Mouse (Mus musculus) natural killer cell, adult 2 months (primary cell): ENCODE results near the gene Sh3d19.
A peak's percentile ranks its signal among the peaks of the same experiment; 100 is the strongest.

Source experiments
- DNase-seq, 2 experiments: peaks; one replicate each; pipeline ENCODE4 v3.0.0; 2022; ENCODE audit warnings: low spot score in 2 of 2

Gene Sh3d19

DNA sequence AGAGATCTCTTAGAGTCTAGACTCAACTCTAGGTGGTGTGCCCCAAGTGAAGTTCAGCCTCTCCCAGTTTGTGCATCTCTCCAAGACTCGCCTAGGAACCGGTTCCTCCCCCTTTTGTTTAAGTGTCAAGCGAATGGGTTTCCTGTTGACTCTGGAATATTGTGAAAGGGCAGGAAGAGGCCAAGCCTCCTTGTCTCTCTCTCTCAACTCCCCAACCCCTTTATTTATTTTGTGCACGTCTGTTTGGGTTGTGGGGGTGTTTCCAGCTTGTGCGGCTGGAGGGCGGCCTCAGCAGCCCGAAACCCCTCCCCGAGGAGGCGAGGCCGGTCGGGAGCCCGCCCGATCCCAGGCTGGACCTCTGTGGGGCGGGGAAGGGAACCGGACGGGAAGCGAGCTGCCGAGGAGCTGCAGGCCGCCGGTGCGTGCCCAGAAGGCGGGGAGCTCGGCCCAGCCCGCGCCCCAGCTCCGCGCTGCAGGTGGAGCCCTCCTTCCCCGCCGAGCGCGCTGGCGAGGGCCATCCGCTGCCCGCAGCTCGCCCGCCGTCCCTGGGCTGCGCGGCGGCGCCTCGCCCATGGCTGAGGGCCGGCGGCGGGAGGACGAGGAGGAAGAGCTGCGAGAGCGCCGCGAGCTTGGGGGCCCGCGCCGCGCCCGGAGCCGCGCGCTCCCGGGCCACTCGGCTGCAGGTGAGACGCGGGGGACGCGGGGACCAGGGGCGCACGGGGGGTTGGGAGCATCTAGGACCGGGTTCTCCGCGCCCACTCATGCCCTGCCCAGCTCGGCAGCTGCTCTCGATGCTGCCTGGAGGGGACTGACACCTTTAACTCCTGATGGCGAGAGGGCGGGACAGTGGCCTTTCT is at the start of gene Sh3d19:
Gene Sh3d19, plus strand, starts transcription at position 368 of the 857 bp plus-strand sequence.
- no peak for DNase-seq

DNA sequence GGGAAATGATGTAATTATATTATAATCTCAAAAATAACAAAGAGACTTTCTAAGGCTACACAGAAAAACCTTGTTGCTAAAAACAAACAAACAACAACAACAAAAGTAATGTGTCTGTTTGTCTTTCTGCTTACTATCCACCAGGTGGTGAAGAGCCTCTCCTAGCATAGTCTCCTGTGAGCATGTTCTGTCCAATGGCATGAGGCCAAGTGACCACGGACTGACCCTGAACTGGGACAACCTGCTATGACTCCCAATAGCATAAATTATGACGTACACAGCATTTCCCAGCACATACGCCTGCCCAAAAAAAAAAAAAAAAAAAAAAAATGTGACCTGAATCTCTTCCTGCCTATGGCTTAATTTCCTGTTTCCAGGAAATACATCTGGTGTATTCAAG is 48.6 kb upstream of the Sh3d19 start:
- no peak for DNase-seq

DNA sequence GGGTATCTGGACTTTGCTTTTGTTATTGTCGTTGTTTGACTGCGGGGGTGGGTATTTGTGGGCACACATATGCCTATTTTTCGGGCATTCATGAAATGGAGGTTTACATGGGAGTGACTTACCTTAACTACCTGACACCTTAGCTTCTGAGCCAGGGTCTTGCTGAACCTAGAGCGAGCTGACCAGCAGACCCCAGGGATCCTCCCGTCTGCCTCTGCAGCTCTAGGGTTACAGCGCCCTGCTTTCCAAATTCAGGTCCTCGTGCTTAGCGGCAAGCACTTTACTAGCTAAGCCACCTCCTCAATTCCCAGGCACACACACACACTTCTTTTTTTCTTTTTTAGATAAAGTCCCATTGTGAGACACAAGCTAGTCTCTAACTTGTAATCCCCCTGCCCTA is 47.6 kb upstream of the Sh3d19 start:
- no peak for DNase-seq

DNA sequence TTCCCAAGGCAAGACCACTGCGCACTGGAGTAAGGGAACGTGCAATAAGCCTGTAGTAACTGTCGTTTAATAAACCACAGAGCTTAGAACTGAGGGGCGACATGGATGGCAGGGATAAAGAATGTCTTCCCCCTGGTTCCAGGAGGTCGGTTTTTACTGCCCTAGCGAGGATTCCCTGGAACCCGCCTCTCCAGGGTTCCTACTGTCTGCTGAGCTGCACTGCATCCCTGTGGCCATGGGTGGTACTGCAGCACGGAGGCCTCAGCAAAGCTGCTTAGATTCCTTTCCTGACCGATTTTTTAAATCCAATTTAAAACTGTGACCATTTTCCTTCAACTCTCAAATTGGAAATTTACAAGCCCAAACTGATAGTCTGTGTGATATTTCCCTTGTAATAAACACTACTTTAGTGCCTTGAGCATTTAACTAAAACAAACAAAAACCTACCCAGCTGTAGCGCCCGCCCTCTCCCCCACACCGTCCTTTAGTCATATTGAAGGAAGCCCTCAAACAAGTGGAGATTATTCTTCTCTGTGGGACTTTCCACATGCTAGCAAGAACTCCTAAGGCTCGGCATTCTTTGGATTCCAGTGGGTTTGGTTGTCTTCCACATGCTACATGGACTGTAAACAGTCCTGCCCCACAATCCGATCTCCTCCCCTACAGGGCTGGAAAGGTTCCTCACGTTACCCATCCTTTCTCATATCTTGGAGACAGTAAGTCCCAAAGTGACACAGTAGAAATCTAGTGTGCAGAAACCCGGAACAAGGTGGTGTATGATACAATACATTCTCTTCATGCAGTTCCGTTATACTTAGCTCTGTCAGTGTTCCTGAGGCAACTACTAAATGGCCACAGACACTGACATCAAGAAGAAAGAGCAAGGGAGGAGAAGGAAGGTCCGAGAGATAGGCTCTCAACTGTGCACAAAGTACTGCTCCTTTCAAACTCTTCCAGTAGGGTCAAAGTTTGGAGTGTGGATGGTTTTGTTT is 46.7 kb upstream of the Sh3d19 start:
- peak in 1 of 2 experiments; percentile 24 for DNase-seq

DNA sequence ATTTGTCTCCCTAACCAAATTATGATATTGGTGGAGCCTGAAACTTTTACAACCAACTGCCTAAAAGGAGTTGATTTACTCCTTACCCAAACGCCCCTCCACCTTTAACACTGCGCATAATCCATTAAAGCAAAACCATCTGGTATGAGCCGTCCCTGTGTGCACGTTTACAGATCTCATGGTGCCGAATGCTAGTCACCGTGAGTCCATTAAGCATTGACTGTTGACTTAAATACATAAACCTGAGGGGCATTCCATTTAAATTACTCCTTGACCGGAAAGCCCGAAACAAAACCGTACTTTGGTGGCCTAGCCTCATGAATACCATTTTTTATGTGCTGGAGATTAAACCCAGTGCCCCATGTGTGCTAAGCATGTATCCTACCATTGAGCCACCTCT is 43.6 kb upstream of the Sh3d19 start:
- no peak for DNase-seq

DNA sequence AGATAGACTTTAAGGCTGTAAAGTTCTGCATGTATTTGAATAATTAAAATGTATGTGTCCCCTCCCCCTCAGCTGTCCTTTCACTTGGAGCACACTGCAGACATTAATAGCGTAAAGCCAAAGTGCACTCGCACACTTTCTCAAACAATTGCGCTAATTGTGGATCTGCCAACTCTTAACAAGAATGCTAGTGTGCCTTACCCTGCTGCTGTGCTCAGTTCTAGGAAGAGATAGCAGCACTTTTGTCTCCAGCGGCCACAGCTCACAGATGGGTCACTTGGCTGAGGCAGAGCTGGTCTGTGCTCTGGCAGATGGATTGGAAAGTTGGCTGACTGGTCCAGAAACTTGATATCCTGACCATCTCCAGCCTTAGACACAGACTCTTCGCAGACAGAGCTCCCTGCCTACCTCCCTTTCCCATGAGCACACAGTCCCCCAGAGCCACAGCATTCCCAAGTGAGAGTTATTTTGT is 42.7 kb upstream of the Sh3d19 start:
- DNase-seq = no peak

DNA sequence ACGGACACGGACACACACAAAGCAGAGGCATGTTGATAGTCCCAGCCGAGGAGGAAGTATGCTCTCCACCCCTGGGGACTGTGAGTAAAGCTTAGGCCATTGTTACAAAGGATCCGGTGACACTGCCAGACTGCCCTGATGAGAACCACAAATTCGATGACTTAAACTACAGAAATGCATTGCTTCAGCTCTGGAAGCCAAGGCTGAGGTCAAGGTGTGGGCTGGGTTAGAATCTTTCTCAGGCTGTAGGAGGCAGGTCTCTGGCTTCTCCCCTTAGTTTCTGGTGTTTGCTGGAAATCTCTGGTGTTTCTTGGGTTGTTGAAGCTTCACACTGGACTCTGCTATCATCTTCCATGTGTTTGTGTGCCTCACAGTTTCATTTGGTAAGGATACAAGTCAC is 41.2 kb upstream of the Sh3d19 start:
- DNase-seq = no peak

DNA sequence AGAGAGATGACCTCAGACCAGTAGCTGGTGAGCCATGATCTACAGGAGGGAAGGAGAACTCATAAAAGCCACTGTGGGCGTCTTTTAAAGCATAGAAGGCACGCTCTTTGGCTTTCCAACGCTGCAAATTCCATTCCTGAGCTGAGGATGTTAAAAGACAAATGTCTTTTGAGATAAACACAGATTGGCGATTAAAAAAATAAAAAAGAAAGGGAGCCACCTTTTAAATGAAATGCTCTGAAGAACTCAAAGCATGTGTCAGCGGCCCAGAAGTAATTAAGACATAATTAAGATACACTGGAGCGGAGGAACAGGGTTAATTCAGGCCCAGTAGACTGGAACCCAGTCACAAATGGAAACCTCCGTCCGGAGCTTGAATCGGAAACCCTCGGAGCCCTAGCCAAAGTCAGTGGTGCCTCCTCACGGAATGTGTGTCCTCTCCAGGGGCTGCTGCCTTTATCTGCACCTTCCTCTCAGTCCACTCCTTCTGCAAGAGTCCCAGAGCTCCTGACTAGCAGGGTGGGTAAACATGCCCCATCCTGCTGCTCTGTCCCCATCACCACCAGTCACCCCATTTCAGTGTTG is 40.1 kb upstream of the Sh3d19 start:
- DNase-seq = no peak

DNA sequence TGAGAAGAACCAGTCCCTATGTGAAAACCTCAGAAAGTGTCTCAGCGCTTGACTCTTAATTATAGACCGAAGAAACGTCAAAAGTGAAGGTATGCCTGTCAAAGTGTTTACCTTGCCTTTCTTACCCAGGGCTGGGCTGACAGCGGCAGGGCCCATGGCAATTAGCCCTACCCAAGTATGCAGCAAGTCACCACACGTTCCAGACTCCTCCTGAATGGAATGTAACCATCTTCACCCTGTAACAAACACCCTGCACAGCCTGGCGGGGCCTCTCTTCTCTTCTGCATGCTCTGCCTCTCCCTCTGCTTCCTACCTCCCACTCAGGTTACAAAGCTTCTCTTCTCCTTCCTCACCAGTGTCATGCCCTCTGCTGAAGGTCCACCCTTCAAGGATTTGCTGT is 39.0 kb upstream of the Sh3d19 start:
- no peak for DNase-seq

DNA sequence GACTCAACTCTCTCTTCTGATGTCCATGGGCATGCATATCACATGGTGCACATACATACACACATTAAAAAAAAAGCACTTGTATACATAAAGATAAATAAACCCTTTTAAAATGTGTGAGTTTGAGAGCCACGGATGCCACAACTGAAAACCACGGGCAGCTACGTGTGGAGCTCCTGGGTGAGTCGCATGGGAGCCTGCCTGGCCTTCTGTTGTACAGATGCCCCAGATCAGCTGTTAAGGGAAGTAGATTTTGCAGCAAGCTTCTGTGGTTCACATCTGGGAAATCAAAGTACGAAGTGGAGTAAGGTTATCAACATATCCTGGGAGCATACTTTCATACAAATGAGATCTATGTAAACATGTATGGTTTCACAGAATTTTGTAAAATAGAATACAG is 37.3 kb upstream of the Sh3d19 start:
- no peak for DNase-seq

DNA sequence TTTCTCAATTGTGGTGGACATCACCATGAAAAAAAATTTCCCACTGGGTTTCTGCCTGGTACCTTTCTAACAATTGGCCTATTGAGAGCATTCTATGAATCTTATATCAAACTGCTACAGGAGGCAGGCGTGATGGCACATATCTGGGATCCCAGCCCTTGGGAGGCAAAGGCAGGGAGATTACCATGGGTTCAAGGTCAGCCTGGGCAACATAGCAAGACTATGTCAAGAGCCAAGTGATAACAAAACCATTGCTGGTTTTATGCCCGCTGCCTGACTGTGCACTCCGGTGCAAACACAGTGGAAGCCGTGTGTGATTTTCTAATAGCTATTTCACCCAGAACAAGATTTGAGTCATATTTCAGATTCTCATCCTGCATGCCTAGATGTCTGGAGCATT is 20.0 kb upstream of the Sh3d19 start:
- DNase-seq = no peak

DNA sequence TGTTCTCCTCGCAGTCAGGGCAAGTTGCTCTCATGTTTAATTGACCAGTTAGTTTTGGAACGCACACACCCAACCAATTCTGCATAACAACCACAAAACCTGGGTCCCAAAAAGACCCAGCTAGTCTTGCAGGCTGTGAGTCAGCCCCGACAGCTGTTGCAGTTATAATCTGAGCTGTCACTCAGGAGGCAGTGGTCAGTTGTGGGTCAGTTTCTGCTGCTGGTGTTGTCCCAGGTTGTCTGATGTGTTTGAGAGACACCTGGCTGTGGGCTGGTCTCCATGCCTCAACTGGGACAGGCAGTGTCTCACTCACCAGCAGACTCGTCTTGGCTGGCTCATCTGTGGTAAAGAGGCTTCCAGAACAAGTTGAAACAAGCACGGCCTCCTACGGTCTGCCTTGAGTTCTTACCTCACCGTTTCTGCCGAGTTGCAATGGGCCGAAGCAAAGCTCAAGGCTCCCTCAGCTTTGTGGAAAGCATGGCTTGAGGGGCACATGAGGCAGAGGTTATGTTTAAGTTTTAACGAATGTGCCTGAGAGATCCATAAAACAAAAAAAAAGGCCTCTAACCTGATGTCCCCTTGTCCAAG is 18.1 kb upstream of the Sh3d19 start:
- DNase-seq = no peak

DNA sequence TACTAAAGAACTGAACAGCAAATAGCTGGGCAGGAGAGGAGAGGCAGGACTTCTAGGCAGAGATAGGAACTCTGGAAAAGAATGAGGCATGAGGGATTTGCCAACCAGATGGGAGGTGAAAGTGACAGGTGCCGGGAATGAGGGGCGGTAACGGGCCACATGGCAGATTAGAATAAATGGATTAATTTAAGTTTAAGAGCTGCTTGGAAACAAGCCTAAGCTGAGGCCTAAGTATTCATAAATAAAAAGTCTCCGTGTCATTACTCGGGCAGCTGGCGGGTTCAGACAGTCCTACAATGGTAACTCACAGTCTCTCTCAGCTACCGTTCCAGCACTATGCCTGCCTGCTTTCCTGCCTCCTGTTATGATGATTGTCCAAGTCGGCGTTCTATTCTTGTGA is 15.6 kb upstream of the Sh3d19 start:
- DNase-seq = no peak

DNA sequence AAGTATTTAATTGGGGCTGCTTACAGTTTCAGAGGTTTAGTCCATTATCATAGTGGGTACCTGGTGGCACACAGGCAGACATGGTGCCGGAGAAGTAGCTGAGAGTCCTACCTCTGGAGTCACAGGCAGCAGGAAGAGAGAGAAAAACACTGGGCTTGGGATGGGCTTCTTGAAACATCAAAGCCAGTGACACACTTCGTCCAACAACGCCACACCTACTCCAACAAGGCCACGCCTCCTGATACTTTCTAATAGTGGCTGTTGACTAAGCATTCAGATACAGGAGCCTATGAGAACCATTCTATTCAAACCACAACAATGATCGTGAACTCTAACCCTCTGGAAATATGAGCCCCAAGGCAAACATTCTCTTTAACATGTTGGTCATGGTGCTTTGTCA is 15.2 kb upstream of the Sh3d19 start:
- no peak for DNase-seq

DNA sequence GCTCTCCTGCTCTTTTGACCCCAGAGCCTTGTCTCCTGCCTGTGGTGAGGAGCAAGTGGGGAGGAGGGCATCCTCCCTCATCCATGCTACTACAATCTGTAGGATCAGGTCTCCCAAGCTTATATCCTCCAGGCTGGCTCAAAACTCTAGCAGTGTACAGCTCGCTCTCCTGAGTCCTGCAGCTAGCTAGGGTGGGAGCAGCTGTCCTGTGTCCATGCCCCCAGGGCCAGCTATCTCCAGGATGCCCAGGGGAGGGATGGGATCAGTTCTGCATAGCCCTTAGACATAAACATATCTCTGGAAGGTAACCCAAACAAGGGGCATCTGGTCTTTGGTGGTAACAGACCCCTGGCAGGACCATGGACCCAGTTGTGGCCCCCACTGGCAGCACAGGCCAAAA is 11.2 kb upstream of the Sh3d19 start:
- DNase-seq = no peak

DNA sequence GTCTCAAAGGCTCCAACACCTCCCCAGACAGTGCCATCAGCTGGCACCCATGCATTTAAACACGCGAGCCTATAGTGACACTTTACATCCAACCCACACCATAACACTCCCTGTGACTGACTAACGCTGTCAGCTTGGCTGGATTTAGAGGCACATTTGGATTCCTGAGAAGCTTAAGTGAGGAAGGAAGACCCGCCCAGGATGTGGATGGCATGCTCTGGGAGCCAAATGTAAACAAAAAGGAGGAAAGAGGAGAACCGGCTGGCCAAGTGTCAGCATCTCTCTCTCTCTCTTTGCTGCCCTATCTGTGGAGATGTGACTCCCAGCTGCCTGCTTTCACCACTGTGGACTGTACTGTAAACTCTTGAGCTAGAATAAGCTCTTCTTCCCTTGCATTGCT is 9.8 kb upstream of the Sh3d19 start:
- no peak for DNase-seq

DNA sequence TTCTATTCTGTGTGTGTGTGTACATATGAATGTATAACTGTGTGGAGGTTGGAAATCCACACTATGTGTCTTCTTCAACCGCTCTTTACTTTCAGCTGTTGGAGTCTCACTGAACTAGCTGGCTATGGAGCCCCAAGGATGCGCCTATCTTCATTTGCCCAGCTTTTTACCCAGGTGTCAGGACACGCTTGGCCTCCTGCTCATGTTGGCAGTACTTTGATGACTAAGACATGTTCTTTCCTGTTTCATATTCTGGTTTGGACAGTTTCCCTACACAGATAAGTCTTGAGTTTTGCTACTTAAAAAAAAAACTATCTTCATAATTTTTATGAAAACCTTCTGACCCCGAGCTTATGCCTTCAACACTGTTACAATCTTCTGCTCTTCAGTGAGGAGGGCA is 5.4 kb upstream of the Sh3d19 start:
- no peak for DNase-seq

DNA sequence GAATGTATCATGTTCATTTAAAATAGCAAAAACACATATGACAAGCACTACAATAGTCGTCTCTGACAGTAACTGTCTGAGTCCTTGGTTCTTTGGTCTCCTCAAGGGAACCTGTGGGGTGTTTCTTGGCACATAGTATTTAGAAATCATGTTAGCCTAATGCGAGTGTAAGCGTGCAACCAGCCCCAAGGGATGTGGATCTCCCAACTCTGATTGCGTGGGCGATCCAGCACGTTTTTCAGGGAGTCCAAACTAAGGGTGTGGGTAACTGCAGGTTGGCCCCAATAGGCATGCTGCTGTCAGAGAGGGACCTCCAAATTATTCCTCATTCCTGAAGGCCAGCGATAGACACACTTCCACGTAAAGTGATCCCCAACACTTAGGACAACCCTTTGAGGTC is 1.9 kb upstream of the Sh3d19 start:
- DNase-seq = no peak

DNA sequence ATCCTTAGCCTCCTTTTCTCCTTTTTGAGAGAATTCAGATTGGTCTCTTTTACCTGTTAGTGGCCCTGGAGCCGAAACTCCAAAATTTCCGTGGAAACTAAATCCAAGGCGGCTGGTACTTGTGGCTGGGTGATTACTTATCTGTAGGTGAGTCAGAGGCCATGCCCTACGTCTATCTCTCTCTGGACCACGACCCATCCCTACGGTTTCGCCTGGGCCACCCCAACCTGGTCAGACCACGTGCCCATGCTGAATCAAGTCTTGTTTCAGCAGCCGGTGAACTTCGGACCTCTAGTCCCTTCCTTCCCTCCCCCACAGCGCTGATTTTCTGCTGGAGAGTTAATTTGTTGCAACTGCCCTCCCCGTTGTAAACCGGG is 678 bp downstream of the Sh3d19 start:
- no peak for DNase-seq

DNA sequence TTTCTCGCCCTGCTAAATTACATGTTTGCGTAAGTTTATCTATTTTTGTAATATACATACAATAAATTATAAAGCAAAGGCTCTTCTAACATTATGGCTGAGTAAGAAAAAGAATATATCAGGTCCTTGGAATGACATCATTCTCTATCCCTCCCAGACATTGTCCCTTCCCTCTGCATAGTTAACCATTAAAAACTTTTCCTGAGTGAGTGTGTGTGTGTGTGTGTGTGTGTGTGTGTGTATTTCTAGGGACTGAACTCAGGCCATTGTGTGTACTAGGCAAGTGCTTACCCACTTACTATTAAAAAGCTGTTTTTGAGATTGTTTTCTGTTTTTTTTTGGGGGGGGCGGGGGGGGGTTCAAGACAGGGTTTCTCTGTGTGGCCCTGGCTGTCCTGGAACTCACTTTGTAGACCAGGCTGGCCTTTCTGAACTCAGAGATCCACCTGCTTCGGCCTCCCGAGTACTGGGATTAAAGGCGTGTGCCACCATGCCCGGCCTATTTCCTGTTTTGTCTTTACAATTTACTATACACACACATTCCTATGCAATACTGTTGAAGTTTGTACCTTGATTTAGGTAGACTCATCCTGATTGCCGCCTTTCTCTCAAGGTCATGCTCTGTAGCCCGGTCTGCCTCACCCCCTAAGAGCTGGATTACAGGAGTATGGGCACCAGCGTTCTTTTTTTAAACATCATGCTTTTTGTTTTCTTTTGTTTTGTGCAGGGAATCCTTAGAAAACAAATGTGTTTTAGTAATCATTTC is 2.6 kb downstream of the Sh3d19 start:
- no peak for DNase-seq

DNA sequence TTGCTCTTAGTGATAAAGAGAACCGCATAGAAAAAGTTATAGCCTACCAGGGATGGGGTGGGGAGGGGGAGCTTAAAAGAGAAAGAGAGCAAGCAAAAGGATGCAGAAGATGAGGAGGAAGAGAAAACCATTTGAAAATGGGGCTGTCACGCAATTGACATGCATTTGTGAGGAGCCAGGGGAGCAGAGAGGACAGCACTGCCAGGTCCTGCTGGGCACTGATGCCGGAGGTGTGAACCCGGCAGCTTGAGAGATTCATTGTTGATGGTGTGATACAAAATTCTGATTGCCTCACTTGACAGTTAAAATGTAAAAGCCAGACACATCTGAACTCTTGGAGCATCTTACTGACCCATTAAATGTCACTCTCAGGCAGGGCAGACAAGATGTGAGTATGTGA is 3.5 kb downstream of the Sh3d19 start:
- no peak for DNase-seq
